Mouse (Mus musculus): ENCODE measurements at regions not wholly inside any gene's neighbourhood (a gene's known extent, or its start where the extent isn't known, plus 50 kb on each side); places are given as distances from the start of the nearest gene placed in this dataset.

DNA sequence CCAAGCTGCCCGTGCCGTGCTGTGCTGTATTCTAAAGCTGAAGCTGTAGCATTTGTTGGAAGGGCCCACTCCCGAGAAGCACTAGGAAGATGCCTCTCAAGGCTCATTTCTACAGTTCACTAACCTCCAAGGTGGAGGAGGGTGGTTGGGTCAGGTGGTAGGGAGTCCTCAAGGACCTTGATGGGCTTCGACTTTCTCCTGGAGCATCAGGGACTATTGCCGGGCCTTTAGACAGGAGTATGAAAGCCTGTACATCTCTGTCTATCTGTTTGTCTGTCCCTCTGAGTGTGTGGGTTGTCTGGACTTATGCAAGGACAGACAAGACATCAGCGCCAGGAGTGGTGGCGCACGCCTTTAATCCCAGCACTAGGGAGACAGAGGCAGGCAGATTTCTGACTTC, 189.7 kb downstream of the Plpp3 start:
- H3K79me2 ChIP-seq (ENCODE audit: inconsistent target) = no peaks in the 10 kb centered on the region

DNA sequence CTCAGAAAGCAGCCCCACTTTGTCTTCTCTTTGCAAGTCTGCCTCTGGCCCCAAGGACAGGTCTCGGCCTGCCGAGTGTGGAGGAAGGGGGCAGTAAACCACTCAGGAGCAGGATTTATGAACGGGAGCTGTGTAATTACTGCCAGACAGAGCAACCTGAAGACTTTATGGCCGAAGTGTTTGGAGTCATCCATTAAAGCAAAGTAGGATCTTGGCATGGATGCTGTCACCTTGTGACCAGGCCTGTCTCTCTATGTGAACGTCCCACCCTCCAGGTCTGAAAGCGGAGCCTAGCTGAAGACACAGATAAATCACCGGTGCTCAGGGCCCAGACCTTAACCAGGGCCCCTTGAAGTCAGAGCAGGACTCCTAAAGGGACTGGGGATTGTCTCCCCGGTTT, 190.8 kb downstream of the Plpp3 start:
- Histone ChIP-seq H3K36me3 (ENCODE audit: inconsistent target) (no peaks in the 10 kb centered on the region), H3K27ac (no peak overlapping the region), H3K4me3 (ENCODE audit: inconsistent target) (no peak overlapping the region), H3K79me2 (ENCODE audit: inconsistent target) (no peaks in the 10 kb centered on the region)
- 78% methylated on average over 8 of the region's 8 CpGs for WGBS (ENCODE audit: missing documents)

More for the DNA sequence above, 189.7 kb downstream of the Plpp3 start:
- 94% methylated on average over 8 of the region's 8 CpGs for WGBS (ENCODE audit: missing documents)
- Histone ChIP-seq H3K27ac (no peak overlapping the region), H3K36me3 (ENCODE audit: inconsistent target) (no peaks in the 10 kb centered on the region), H3K4me3 (ENCODE audit: inconsistent target) (no peak overlapping the region)

DNA sequence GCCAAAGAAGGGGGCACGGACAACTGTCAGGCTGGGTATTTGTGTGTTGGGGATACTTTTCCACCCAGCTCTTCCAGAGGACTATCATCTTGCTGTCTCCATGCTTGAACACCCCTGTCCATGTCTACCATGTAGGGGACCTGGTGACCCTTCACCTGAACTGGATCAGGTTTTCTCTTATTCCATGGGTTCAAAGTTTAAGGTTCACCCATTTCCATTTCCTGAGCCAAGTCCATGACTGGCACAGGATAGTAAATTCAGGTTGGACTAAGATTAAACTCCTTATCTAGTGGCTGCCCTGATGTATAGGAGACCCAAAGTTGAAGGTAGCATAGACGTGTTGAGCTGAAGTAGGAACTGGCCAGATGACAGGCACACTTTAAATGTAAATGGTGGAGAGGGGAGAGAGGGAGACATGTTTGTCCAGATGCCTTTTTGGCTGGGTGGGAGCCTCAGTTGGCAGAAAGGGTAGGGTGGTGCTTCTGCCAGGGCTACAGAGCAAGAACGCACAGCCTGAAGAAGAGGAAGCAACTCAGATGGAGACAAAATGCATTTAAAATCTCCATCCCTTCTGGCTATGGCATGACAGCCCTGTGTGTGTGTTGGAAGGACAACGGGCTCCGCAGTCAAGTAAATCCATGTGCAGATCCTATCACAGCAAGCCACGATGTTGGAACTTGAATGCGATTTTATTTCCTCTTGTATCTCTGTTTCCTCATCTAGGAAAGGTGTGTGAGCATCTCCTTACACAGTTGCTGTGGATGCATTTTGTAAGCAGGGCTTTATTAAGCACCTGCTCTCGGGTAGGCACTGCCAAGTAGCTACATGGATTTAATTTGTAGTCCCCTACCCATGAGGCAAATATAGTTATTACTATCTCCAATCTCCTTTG, 192.4 kb downstream of the Plpp3 start:
- Histone ChIP-seq H3K4me3 (ENCODE audit: inconsistent target) (no peak overlapping the region), H3K27ac (no peak overlapping the region), H3K36me3 (ENCODE audit: inconsistent target) (no peaks in the 10 kb centered on the region), H3K79me2 (ENCODE audit: inconsistent target) (no peaks in the 10 kb centered on the region)
- 90% methylated on average over 8 of the region's 8 CpGs for WGBS (ENCODE audit: missing documents)

DNA sequence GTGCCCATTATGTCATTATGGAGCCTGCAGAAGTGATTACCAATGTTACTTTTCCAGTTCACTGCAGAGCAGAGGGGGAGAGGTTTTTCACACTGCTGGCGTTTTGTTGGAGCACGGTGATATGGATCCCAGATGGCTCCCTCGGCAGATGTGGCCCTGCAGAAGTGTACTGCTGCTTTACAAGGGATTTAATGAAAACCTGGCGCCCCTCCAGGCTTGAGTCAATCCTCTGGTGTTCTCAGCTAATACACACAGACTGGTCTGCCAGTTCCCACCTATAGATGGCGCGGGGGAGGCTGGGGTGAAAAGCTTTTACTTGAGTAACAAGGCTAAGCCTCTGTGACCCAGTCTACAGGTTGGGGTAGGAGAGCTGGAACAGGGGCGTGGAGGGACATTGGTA, 195.2 kb downstream of the Plpp3 start:
- Histone ChIP-seq H3K79me2 (ENCODE audit: inconsistent target) (no peaks in the 10 kb centered on the region), H3K4me3 (ENCODE audit: inconsistent target) (no peak overlapping the region), H3K27ac (no peak overlapping the region), H3K36me3 (ENCODE audit: inconsistent target) (no peaks in the 10 kb centered on the region)
- 87% methylated on average over 7 of the region's 7 CpGs for WGBS (ENCODE audit: missing documents)

DNA sequence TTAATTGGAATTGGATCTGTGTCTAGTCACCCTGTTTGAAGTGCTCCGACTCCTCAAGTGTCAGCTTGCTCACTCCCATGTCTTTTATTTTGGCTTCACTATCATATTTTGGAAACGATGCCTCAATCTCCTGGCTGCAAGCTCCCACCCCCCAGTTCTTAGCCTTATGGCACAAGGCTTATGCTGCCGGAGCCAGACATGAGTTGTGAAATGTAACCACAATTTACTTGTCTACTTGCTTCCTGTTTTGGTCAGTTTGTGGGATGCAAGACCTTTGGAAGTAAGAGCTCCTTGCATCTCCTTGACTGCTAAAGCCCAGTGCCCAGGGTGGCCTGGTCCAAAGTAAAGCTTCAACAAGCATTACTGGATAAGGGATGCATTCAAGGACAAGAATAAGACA, 195.8 kb downstream of the Plpp3 start:
- 33% methylated on average over 3 of the region's 3 CpGs for WGBS (ENCODE audit: missing documents)
- H3K79me2 ChIP-seq (ENCODE audit: inconsistent target) = no peaks in the 10 kb centered on the region
- H3K36me3 ChIP-seq (ENCODE audit: inconsistent target) = no peaks in the 10 kb centered on the region
- H3K4me3 ChIP-seq (ENCODE audit: inconsistent target) = no peak overlapping the region
- no peak overlapping the region for H3K27ac ChIP-seq

DNA sequence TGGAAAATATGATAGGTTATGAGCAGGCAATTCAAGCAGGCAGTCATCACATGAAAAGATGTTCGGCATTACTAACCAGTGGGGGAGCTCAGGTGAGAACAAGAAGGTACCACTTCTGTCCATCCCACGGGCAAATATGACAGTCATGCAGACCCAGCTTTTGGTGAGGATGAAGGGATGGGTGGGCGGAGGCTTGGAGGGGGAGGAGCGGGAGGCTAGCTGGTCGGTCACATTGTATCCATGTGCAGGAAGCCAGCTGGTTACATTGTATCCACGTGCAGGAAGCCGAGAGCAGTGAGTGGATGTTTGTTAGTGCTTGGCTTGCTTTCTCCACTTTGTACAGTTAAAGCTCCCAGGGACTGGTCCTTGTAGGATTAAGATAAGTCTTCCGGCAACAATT, 196.9 kb downstream of the Plpp3 start:
- no peaks in the 10 kb centered on the region for H3K36me3 ChIP-seq (ENCODE audit: inconsistent target)
- WGBS (ENCODE audit: missing documents) = 82% methylated on average over 8 of the region's 8 CpGs
- no peaks in the 10 kb centered on the region for H3K79me2 ChIP-seq (ENCODE audit: inconsistent target)
- no peak overlapping the region for H3K27ac ChIP-seq
- H3K4me3 ChIP-seq (ENCODE audit: inconsistent target) = no peak overlapping the region

DNA sequence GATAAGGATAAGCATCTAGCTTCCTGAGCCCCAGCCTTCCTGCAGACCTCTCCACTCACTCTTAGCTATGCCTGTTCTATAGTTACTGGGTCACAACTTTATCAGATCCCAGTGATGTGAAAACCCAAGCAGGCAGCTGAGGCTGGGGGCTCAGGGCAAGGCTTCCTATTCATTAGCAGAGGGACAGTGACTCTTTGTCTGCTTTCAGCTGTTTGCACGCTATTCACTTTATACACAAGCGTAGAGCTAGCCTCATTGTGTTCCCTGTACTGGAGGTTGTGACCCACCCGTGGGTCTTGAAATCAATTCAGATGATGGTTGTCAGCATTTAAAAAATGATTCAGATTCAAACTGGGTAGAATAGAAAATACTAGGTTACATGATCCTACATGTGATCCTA, 199.5 kb downstream of the Plpp3 start:
- H3K4me3 ChIP-seq (ENCODE audit: inconsistent target) = no peak overlapping the region
- H3K36me3 ChIP-seq (ENCODE audit: inconsistent target) = no peaks in the 10 kb centered on the region
- H3K27ac ChIP-seq = no peak overlapping the region
- H3K79me2 ChIP-seq (ENCODE audit: inconsistent target) = no peaks in the 10 kb centered on the region
- WGBS (ENCODE audit: missing documents) = 85% methylated on average over 3 of the region's 3 CpGs

DNA sequence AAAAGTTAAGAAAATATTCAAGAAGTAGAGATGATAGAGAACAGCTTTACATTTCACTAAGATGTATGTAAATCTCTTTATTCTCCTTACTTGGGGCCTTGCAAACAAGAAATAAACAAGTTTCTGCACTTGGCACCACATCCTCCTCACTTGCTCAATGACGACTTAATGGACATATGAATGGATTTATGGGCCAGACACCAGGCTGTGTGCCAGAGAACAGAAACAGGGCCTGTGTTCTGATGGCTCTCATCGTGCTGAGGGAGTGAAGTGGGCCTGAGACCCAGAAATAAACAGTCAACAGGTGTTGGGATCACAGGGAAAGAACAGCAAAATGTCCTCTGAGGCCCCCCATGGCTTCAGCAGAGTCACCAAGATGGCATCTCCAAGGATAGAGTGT, 201.6 kb downstream of the Plpp3 start:
- WGBS (ENCODE audit: missing documents) = 8% methylated on average over 2 of the region's 2 CpGs
- Histone ChIP-seq H3K36me3 (ENCODE audit: inconsistent target) (no peaks in the 10 kb centered on the region), H3K4me3 (ENCODE audit: inconsistent target) (no peak overlapping the region), H3K79me2 (ENCODE audit: inconsistent target) (no peaks in the 10 kb centered on the region), H3K27ac (no peak overlapping the region)

DNA sequence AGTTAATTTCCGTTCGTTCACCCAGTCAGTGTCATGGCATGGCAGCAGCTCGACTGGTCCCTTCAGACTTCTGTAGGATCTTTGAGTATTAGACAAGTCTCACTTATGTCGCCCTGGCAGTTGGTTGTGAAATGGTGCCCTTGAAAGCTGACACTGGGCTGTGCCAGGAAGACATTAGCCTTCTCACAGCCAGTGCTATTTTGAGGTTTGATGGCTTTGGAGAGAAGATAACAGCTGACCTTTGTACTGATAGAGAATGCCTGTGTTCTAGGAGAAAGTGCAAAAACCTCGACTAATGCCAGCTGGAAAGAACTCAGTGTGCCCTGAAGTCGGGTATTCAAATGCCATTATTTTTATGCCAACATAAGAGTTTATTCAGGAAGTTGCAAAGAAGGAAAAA, 207.3 kb downstream of the Plpp3 start:
- Histone ChIP-seq H3K36me3 (ENCODE audit: inconsistent target) (no peaks in the 10 kb centered on the region), H3K27ac (no peak overlapping the region), H3K79me2 (ENCODE audit: inconsistent target) (no peaks in the 10 kb centered on the region), H3K4me3 (ENCODE audit: inconsistent target) (no peak overlapping the region)
- WGBS (ENCODE audit: missing documents) = 79% methylated on average over 6 of the region's 6 CpGs

DNA sequence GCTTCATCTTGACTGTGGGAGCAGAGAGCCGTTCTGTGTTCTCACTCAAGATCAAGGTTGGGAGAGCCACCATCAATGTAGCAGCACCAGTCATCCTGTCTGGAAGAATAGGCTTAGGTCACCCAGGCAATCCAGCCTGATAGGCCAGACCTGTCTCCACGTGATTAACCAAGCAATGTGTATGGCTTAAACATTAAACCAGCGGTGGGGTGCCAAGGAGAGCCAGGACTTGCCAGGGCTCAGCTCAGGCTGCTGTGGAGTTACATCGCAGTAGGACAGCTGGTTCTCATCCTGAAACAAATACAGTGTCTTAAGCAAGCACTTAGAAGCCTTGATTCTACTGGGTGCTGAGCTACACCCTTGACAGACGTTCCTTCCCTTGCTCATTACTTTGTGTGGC, 207.9 kb downstream of the Plpp3 start:
- Histone ChIP-seq H3K79me2 (ENCODE audit: inconsistent target) (no peaks in the 10 kb centered on the region), H3K36me3 (ENCODE audit: inconsistent target) (no peaks in the 10 kb centered on the region), H3K27ac (no peak overlapping the region), H3K4me3 (ENCODE audit: inconsistent target) (no peak overlapping the region)
- 87% methylated on average over 5 of the region's 5 CpGs for WGBS (ENCODE audit: missing documents)

DNA sequence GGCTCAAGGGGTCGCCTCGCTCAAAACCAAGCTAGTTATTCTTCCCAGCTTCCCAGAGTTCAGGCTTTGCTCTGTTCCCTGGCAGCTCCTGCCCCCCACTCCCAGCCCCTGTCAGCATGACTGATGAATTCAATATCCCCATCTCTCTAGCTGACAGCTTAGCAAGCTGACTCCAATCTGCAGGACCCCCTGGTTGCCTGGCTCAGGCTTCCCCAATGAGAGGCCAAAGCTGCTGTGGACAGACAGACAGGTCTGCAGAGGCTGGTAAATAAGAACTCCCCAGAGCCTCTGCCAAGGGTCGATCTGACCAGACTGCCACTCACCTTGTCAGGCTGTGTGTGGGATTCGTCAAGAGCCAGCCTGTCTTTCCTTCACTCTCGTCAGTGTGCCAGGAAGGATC, 219.4 kb downstream of the Plpp3 start:
- WGBS (ENCODE audit: missing documents) = 89% methylated on average over 5 of the region's 5 CpGs
- no peaks in the 10 kb centered on the region for H3K36me3 ChIP-seq (ENCODE audit: inconsistent target)
- no peak overlapping the region for H3K4me3 ChIP-seq (ENCODE audit: inconsistent target)

DNA sequence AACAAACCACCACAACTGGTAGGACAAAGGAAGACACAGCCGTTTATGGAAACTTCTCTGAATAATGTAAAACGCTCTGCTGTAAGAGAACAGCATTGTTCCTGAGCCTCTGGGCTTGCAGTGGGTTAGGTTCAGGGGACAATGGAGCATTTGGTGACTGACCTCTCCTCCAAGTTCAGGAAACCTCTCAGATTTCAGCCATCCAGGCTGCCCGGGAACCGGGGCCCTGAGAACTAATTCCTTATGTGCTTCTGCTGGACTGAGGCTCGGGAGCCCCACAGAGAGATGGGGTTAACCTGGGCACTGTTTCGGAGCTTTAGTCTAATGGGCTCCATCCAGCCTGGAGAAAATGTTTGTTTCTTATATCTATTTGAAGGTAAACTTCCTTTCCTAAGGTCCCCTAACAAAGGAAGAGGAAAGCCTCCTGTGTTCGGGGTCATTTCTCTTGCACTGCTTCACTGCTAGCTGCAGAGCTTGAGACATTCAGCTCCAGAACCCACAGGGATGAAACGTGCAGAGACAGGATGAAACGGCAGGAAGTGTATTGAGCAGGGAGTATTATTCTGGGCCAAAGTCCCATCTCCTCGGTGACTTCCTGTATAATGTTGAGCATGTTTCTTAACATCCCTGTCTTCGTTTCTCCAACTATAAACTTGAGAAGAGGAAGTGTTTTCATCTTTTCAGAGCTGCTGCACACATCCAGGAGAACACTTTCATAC, 220.5 kb downstream of the Plpp3 start:
- no peaks in the 10 kb centered on the region for H3K79me2 ChIP-seq (ENCODE audit: inconsistent target)
- H3K36me3 ChIP-seq (ENCODE audit: inconsistent target) = no peaks in the 10 kb centered on the region
- WGBS (ENCODE audit: missing documents) = 46% methylated on average over 11 of the region's 11 CpGs

More for the DNA sequence above, 219.4 kb downstream of the Plpp3 start:
- Histone ChIP-seq H3K79me2 (ENCODE audit: inconsistent target) (no peaks in the 10 kb centered on the region), H3K27ac (no peak overlapping the region)

DNA sequence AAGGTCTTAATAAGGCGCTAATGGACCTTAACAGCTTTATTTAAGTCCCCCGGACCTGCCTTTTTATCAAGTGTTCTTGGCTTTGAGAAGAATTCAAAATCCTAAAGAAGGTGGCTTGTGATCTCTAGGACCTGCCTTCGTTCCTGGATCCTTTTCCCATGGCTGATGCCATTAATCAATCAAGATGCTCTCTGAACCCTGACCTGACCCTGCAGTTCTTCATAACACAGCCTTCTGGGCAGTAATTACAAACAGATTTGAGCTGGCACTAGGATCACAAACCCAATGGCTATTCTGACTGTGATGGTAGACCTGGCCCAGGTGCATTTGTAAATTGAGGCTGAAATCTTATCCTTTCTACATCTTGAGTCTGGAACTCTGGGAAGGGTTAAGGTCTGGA, 227.7 kb downstream of the Plpp3 start:
- Histone ChIP-seq H3K27ac (no peak overlapping the region), H3K79me2 (ENCODE audit: inconsistent target) (no peaks in the 10 kb centered on the region), H3K4me3 (ENCODE audit: inconsistent target) (no peak overlapping the region), H3K36me3 (ENCODE audit: inconsistent target) (no peaks in the 10 kb centered on the region)
- 90% methylated on average over 3 of the region's 3 CpGs for WGBS (ENCODE audit: missing documents)

More for the DNA sequence above, 220.5 kb downstream of the Plpp3 start:
- Histone ChIP-seq H3K4me3 (ENCODE audit: inconsistent target) (no peak overlapping the region), H3K27ac (no peak overlapping the region)

DNA sequence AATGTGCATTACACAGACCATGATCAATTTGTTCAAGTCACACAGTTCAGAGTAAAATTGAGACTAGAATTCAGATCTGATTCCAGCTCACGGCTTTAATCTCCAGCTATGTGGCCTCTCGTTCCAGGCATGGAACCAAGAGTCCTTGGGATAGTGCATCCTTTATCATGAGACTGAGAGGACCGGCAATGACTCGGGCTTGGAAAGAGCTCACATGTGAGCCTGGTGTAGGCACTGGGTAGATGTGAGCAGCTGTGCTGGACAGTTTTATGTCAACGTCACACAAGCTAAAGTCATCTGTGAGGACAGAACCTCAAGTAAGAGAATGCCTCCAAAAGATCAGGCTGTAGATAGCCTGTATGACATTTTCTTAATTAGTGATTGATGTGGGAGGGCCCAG, 228.3 kb downstream of the Plpp3 start:
- Histone ChIP-seq H3K79me2 (ENCODE audit: inconsistent target) (no peaks in the 10 kb centered on the region), H3K36me3 (ENCODE audit: inconsistent target) (no peaks in the 10 kb centered on the region), H3K27ac (no peak overlapping the region), H3K4me3 (ENCODE audit: inconsistent target) (no peak overlapping the region)
- WGBS (ENCODE audit: missing documents) = 96% methylated on average over 5 of the region's 5 CpGs

DNA sequence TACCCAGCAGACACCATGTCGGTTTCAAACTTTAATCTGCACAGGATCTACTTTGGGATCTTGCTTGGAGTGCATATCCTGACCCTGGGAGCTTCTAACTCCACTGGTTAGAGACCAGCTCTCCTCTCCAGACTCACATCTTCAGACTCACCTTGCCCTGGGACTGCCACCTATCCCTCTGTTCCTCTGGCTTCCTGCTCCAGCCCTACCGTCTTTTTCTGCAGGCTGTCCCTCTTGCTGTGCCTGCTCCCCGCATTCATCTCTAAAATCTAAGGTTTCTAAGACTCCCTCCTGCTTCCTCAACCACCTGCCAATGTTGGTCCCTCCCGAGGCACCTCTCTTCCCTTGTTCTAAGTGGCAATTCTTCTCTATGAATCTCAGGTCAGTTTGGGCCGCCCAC, 233.2 kb downstream of the Plpp3 start:
- Histone ChIP-seq H3K4me3 (ENCODE audit: inconsistent target) (no peak overlapping the region), H3K27ac (no peak overlapping the region), H3K36me3 (ENCODE audit: inconsistent target) (no peaks in the 10 kb centered on the region), H3K79me2 (ENCODE audit: inconsistent target) (no peaks in the 10 kb centered on the region)
- WGBS (ENCODE audit: missing documents) = 37% methylated on average over 5 of the region's 5 CpGs
